Mouse (Mus musculus) retina, postnatal 1 day (tissue): ENCODE data around the gene Klra8.
"Not testable (repeated sequence)": the region's sequence is repeated elsewhere in the genome, so short reads cannot be mapped to it uniquely, and the experiment has no call there.

Source experiments
- DNase-seq: peaks from one replicate; pipeline ENCODE4 v3.0.0-alpha.2; 2012

Gene Klra8

DNA sequence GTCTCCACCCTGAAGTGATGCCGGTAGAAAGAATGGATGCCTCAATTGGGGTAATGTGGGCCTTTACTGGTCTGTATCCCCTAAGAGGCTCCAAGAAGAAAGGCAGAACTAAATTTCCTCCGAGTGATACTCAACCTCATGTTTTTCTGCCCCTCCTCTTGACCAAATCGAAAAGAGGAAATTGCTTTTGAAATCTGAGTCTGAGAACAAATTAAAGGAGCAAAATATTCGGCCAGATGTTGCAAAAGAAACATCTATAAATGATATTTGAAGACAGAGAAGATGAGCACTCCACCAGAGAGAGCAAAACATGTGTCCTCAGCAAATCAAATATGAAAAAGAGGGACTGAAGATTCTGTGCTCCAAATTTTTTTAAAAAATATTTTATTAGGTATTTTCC lies at the start of gene Klra8:
Gene Klra8 (minus strand): TSS at position 101 of the 400 bp plus-strand sequence.
- DNase-seq = not testable (repeated sequence)

DNA sequence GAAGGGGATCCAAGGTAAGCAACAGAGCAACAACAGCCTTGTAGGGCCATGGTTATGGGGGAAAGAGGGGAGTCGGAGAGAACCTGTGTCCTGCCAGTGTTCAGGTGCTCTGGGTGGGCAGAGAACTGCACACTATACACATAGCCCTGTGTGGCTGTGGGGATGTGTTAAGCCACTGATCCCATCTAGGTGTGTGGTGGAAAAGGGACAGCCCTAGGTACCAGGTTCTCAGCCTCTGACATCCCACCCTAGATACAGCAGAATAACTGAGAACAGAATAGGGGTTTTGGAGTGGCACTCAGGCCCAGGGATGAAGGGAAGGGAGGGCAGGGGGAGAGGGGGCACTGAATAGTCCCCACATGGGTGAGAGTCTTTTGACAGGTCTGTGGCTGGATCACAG lies 19.2 kb downstream of the Klra8 start:
- DNase-seq = no peak

DNA sequence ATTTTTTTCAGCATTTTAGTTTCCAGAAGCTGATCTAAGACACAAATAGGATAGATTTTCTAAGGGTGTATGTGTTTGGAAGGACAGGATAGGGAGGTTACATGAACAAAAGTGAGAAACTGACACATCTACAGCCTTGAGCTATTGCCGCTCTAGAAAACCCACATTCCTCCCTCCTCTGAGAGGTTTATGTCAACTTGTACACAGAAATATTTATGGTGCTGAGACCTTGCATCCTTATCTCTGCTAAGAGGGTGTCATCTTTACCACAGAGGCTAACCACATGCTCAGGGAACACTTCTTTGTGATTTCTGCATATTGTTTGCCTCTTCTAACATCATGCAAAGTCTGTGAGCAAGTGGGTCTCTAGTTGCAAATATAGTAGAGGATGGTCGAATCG lies 27.0 kb downstream of the Klra8 start:
- DNase-seq = not testable (repeated sequence)

DNA sequence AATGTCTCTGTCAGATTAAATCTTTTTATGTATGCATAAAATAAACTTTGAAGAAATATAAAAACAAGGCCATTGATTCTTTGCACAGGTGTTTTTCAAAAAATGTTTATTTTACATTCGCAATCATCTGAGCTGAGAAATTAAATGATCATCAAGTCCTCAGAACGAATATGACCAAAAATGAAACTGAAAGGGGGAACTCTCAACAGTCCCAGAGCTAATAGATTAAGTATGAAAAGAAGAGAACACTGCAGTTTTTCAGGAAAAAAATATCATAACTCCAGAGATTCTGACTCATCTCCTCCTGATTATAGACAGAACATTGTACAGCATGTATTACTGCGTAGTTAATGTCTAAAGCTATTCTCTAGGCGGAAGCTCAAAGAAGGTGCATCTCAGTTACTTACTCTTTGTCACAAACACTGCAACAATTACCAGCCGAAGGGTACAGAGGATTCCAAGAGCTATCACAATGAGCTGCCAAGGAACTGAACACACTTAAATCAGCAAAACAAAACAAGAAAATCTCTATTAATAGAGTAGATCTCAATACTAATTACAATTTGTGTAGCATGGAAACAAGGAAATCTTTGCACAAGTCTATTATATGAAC lies 37.3 kb downstream of the Klra8 start:
- DNase-seq = no peak

DNA sequence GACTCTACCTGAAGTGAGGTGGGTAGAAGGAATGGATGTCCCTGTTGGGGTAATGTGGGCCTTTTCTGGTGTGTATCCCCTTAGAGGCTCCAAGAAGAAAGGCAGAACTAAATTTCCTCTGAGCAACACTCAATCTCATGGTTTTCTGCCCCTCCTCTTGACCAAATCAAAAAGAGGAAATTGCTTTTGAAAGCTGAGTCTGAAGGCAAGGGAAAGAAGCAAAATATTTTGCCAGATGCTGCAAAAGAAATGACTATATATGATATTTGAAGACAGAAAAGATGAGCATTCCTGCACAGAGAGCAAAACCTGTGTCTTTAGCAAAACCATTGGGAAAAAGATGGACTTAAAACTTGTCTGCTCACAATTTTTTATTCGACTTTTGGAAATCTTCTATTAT lies 62.5 kb downstream of the Klra8 start, which contains the start of gene Klra4:
Gene Klra4 (minus strand): TSS at position 101 of the 400 bp plus-strand sequence.
- DNase-seq = not testable (repeated sequence)
